Mouse (Mus musculus): Measurements from ENCODE around the gene Etv4. TPM values are rescaled to one million over a fixed set of nuclear protein-coding genes. Genes with fewer than 3 reads are reported as not detected.

Etv4 gene
- total RNA-seq, 2 experiments from 2014 or later, result 25.8 to 29.3 TPM

DNA sequence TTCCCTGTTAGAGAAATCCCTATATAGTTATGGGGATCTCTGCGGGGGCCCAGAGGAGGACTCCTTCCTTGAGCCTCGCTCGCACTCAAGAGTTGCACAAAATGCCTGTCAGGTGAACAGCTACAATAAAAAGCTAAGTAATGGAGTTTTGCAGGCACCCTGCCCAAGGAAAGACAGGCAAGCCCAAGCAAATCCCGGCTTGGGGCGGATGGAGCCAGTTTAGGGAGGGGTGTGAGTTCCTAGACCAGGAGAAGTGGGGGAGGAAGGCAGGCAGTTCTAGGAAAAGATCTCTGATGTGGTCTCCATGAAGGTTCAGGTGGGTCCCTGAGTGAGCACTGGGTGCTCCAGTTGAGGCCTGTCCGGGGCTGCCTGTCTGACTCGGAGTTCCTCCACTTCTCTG lies 1.5 kb upstream of the Etv4 start:
- DNase-seq (ENCODE audit: low spot score in 2 of 2), result no peak

DNA sequence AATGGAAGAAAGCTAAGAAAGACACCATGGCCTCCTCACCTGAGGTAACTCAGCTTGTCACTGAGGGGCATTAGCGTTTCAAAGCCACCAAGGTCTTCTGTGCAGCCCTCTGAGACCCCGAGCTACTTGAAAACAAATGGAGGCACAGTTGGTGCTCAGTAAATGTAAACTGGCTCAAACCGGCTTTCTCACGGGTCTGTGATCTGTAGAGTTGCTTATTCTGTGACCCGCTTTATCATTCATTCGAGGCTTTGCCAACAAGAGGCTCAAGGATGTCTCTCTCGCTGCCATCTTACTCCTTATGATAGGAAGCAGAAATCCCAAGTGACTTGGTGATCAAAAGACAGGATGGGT lies 658 bp upstream of the Etv4 start:
- DNase-seq (ENCODE audit: low spot score in 2 of 2), result no peak

DNA sequence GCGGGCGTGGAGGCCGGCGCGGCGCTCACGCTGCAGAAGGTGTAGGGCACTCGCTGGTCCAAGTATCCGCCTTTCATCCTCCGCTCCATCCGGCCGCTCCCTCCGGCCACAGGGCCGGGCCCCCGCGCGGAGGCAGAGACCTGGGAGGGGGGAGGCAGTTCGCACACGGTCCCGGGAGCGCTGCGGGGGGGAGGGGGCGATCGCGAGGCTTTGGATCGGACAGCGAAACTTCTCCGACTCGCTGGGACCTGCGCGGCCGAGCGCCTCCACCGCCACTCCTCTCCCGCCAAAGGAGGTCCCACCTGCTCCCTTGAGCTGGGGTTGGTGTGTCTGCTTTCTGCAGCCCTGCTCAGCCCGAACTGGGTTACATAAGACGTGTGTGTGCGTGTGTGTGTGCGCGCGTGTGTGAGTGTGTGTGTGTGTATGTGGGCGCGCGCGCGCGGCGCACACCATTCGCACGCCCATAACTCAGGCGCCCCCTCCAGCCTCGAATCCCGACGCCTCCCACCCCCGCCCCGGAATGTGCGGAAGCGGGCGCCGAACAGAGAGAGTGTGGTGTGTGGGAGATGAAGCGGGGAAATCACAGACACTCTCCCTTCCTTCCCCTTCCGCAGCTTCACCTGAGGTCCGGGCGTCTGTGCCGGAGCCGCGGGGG lies 556 bp downstream of the Etv4 start:
- peak; percentile 30 to 44 for DNase-seq (ENCODE audit: low spot score in 2 of 2)

DNA sequence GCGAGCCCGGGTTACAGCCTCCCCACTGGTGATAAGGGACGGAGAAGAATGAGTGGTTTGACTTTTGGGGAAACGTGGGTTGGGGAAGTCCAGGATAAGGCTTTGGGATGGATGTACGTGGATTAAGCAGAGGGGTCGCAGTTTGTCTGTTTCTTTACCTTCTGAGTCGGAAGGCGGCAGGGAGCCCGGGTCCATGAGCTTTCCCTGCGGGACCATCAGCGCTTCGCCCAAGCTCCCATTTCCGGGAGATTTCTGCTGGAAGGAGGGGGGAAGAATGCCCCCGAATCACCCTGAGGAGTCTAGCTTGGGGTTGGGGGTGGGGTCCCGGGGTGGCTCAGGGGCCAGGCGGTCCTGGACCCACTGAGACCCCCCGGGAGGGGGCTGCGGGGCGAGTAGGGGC lies 1.1 kb downstream of the Etv4 start:
- DNase-seq (ENCODE audit: low spot score in 2 of 2), result no peak

DNA sequence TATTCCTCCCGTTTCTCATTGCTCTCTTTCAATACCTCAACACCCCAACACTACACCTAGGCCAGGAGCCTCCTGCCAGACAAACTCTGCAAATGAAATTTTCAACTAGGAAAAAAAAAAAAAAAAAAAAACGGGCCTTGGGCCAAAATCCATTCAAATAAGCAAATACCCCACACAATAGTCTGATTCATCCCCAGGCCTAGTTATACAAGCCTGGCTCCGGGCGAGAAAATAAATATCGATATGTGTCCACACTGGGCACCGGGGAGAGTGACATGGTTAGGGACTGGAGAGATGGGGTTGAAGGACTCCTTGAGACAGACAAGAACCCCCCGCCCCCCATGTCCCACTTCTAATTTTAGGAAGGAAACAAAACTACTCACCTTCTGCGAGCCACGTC lies 1.6 kb downstream of the Etv4 start:
- DNase-seq (ENCODE audit: low spot score in 2 of 2), result peak in 1 of 2 experiments; percentile 32

DNA sequence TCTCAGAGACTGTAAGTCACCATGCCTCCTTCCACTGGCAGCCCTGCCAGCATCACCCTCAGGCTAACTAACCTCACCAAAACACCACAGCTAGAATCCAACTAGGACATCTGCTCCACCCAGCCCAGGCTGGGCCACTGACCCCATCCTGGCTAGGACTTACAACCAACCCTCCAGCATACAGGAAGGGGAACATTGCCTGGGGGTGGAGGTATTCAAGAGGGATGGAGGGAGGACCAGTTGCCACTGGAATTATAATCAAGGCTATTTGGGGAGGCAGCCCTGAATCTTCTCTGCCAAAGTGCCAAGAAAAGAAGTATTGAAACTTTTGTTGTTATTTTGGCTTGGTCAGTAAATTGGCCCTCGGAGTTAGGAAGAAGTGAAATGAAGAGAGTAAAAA lies 2.0 kb downstream of the Etv4 start:
- DNase-seq (ENCODE audit: low spot score in 2 of 2), result no peak

DNA sequence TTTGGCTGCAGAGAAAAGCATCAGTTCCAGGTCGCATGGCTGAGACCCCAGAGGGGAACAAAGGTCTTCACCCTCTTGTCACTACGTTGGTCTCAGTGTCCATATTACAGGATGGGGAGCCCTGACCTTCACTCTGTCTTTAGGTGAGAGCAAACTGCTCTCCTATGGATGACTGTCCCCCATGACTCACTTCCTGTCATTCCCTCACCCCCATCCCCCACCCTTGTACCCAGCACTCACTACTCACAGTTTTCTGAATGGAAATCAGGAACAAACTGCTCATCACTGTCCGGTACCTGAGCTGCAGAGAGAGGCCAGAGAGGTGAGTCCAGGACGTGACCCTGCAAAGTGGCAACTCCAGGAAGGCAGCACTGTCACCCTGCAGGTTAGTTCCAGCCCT lies 8.3 kb downstream of the Etv4 start:
- no peak for DNase-seq (ENCODE audit: low spot score in 2 of 2)

DNA sequence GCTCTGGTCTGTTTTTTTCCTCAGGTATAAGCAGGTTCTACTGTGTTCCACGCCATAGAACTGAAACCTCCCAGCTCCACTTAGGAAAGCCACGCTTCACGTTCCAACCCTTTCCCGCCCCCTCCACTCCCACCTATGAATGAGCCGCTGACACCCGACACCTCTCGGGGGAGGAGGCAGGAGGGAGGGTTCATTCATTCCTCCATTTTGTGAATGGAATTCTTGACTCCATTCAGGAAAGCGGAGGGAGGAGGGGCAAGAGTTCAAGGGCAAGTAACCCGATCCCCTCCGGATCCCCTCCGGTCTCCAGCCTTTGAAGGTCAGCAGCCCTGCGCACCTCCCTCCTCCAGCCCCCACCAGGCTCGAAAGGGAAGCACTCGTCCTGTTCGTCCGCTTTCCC lies 12.7 kb downstream of the Etv4 start:
- DNase-seq (ENCODE audit: low spot score in 2 of 2), result no peak

DNA sequence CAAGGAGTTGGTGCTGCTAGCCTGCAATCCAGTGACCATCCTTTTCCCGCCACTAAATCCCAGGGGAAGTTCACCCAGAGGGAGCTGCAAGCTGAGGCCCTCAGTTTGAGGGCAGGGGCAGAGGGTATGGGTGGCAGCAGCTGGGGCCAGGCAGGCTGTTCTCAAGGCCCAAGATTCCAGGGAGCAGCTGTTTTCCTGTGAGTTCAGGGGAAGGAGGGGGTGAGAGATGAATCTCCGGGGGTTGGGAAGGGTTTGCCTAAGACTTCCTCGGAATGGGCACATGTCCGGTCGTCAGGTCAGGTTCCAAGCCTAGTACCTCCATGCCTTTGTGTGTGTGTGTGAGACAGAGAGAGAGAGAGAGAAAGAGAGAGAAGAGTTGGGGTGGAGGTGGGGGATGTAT lies 13.1 kb downstream of the Etv4 start:
- no peak for DNase-seq (ENCODE audit: low spot score in 2 of 2)

DNA sequence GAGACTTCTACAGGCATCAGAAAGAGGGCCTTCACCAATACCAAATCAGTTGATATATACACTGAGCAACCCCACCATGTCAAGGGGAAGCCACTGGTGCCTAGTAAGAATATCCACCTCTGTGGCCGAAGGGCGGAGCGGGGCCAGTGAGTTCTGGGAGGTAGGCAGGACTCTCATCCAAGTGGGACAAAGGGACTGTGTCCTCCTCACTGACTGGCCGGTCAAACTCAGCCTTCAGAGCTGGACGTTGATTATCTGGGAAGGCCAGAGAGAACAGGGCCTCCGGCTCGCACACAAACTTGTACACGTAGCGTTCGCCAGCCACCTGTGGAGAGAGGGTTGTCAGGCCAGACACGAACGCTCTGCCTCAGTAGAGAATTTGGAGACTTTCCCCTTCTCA lies 14.9 kb downstream of the Etv4 start:
- DNase-seq (ENCODE audit: low spot score in 2 of 2), result no peak

DNA sequence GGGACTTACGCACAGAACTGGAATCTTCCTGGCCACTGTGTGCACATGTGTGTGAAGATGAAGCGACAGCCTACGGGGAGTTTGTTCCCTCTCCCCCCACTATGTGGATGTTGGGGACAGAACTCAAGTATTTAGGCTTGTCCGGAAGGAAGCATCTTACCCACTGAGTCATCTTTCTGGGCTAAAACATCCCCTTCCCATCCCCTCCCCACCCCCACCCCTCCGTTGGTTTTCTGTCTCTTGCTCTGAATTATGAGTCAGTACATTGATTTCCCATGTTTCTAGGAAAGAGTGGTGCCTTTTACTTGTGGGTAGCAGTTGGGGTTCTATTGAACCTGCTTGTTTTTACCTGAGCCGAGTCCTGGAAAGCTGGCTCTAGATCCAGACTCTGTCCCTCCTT lies 16.4 kb downstream of the Etv4 start:
- DNase-seq (ENCODE audit: low spot score in 2 of 2), result no peak

DNA sequence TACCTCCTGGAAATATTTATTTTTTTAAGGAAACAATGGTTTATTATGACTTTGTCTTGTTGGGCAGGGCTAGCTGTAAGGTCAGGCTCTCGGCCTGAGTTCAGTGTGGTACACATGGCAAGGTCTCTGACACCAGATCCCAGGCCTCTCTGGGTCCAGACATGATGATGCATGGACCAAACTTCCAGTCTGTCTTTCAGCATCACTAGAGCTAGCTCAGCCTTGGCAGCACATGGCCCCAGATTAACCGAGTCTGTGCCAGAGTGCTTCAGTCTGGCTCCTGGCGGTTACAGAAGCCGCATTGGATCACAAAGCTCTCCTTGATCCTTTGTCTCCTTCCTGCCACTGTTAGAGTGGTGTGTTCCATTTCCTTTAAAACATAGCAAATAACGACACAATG lies 17.8 kb downstream of the Etv4 start:
- DNase-seq (ENCODE audit: low spot score in 2 of 2), result no peak

DNA sequence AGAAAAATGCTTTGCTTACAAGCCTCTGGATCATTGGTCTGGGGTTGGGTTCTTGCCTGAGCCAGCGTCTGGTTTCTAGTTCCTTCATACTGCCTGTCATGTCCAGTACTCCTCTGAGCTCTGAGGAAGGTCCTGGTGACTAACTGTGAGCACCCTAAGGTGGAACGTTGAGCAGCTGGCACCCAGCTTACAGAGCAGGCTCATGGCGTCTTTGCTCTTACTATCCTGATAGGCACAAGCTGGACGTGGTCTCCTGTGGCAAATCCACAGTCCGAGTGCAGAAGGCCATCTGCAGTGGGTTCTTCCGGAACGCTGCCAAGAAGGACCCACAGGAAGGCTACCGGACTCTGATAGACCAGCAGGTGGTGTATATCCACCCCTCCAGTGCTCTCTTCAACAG lies 20.6 kb downstream of the Etv4 start:
- no peak for DNase-seq (ENCODE audit: low spot score in 2 of 2)

DNA sequence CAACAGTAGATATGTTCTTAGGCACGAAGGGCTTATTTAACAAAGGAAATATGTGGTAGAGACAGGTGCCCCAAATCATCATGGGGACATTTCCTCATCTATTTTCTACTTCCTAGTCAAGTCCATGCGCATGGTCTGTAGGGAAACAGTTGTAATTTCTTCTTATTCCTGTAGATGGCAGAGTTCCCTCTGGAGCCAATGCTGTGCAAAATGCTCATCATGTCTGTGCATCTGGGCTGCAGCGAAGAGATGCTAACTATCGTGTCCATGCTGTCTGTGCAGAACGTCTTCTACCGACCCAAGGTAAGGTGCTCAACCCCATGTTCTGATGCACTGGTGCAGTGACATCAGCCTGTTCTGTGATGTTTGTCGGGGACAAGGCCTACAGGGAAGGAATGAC lies 21.4 kb downstream of the Etv4 start:
- peak in 1 of 2 experiments; percentile 48 for DNase-seq (ENCODE audit: low spot score in 2 of 2)

DNA sequence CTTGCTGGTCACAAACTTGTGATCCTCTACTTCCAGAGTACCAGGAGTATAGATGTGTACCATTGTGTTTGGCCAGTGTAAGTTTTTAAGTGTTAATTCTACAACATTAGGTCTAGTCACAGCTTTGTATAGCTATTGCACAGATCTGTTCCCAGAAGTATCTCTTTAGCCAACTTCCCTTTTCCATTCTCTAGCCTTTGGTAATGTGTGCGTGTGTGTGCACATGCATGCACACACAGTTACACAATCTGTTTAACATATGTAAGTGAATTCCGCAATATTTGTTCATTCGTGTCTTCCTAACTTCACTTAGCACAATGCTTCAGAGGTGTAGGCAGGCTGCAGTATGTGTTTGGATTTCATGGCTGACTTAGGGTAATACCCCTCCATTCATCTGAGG lies 25.6 kb downstream of the Etv4 start:
- no peak for DNase-seq (ENCODE audit: low spot score in 2 of 2)

DNA sequence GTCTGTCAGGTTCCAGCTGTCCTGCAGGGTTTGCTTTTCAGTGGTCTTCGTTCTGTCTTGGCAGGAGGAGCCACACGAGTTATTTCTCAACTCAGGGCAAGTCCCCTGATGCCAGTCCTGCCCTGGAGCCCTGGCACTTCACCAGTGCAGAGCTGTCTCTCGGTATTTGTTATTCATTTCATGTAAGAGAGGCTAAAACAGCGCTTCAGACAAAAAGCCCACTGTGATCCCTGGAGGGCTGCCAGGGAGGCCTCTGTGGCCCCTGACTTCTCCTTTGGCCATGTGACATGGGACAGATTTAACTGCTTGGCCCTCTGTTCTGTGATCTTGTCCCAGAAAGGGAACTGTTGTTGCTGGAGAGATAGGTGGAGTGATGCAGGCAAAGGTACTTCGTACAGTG lies 26.7 kb downstream of the Etv4 start:
- peak; percentile 58 to 65 for DNase-seq (ENCODE audit: low spot score in 2 of 2)

DNA sequence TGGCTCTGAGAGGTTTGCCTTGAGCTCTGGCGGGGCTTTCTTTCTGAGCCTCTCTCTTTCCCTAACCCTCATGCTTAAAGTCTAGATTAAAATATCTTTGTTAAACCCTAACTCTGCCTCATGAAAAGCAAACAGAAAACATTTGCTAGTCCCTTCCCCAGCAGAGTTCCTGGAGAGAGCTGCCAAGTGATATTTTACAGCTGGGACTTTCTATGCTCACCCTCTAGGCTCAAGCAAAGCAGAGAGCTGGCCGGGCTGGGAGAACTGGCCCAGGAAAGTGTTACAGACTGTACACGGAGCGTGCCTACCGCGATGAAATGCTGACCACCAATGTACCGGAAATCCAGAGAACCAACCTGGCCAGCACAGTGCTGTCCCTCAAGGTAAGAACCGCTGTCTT lies 27.8 kb downstream of the Etv4 start:
- no peak for DNase-seq (ENCODE audit: low spot score in 2 of 2)

DNA sequence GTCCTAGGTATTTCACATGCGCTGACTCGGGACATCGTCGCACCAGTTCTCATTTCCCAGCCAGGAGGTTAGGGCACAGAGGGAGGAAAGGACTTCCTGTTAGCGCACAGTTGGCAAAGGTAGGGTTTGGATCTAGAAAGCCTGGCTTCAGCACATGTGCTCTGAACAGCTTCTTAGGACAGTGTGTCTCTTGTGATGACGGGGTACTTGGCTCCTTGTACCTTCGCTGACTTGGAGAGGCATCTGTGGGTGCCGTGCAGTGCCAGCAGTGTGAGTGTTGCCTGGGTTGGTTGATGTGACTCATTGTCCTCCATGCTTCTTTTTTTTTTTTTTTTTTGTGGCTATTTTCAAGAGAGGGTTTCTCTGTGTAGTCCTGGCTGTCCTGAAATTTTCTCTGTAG lies 28.6 kb downstream of the Etv4 start:
- DNase-seq (ENCODE audit: low spot score in 2 of 2), result peak; percentile 30 to 37

DNA sequence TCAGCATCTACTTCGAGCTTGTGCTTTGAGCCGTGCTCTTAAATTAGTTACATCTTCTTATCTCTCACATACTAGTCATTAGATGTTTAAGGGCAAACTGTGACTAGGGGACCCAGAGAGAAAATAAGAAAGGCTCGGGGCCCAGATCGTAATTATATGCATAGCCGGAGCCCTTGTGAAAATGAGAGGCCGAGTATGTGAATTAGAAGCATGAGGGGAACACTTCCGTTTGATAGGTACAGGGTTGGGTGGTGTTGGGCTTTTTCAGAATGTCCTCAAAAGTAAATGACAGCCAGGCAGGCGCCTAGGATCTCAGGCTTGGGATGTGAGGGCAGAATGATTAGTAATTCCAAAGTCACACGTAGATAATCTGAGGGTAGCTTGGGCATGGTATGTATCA lies 51.6 kb downstream of the Etv4 start:
- DNase-seq (ENCODE audit: low spot score in 2 of 2), result no peak

DNA sequence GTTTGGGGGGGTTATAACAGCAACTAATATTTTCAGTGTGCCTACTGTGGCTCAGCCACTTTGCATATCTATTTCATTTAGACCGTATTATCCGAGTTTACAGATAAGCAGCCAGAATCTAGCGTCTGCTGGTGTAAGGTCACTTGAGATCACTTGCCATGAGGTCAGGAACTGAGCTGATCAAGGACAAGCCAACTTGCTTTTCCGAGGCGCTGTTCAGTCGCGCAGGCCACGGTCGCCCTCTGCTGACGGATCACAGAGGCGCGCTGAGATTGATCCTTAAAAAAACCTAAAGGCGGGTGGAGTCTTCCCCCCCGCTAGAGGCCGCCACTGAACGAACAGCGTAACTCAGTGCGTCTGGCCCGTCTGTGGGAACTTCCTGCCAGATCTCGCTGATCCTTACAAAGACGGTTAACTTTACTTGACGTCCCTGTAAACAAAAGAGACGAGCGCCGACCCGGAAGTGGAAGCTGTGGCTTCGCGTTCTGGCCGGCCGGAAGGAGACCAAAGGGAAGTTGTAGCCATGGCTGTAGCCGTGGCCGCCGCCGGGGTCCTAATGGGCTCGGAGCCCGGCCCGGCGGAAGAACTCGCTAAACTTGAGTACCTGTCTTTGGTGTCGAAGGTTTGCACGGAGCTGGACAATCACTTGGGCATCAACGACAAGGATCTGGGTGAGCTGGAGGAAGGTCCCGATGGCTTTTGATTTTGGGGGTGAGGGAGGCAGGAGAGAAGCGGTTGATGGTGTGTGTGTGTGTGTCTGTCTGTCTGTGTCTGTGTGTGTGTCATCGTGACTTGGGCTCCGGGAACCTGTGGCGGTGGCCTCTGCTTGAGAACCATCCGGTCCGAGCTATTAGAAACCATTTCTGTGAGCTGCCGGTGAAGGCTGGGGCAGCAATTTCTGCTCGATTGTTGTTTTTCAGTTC lies 52.4 kb downstream of the Etv4 start, which contains the start of gene Dhx8:
Dhx8 (plus strand) TSS at position 402 of the 923 bp plus-strand sequence.
- peak; percentile 99 to 100 for DNase-seq (ENCODE audit: low spot score in 2 of 2)

DNA sequence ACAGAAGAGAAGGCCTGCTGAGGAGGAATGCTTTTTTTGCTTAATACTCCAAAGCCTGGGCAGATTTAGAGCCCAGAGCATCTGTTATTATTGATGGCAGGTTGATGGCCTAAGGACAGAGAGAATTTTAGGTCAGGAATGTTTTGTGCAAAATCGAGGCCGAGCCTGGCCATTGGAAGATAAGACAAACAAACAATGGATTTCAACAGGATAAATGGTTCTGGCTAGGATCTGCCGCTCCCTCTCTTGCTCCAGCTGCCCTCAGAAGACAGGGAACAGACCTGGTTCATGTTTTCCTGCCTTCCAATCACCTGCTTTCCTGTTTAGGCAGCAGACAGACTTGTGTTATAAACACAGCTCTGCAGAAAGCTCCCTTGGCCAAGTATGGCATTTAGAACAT lies 55.9 kb downstream of the Etv4 start:
- DNase-seq (ENCODE audit: low spot score in 2 of 2), result no peak

DNA sequence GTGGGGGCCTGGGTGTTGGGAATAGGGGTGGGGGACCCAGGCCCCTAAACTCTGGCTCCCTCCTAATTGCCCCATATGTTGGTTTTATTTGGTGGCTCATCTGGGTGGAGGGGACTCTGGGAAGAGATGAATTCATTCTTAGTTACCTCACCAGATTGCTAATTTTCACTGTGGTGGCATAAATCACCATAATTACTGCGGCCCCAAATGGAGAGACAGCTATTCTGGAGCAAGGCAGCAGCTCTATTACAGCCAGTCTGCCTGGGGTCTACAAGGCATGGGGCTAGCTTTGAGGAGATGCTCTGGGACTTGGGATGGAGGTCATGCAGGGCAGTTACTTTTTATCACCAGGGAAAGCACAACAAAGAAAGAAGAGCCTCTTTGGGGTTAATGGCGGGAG lies 58.4 kb downstream of the Etv4 start:
- DNase-seq (ENCODE audit: low spot score in 2 of 2), result no peak

DNA sequence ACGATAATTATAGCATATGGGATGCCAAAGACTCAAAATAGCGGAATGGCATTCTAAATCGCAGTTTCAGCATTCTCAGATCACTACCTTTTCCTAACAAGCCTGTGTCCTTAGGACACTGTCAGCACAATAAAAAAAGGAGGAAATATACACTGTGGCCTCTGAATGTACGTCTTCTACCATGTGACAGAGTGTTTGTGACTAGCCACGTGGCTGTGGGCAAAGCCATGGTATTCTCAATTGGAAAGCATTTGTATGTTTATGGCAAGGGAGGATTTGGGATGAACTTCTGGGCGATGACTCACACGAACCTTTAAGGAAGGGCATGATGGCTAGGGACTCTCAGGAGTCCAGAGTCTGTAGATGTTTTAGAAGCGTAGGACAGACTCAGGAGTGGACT lies 60.1 kb downstream of the Etv4 start:
- no peak for DNase-seq (ENCODE audit: low spot score in 2 of 2)

Data from layer of hippocampus, postnatal 10 days (tissue).